8 mouse cellular contexts compared by ENCODE assay signal in genomic region chr5:67774186-67774585, GRCm38 (mm10).
"Had no signal": no experiment of that assay in that cellular context is flagged by ENCODE, and none has a peak within 500 bp of the region (broad histone marks: within the 10 kb centered on the region; RNA-seq: fewer than 3 reads in every experiment).

No protein-coding gene starts in this region.

- DNase-seq: liver, postnatal 0 days; lung, adult 2 months; lung, postnatal 14 days; lung, postnatal 36 days; right cerebral cortex, postnatal 14 days; thymus, adult 2 months; thymus, postnatal 25 days; thymus, postnatal 4 days had no signal
